Mouse (Mus musculus): ENCODE measurements around the gene Ssr2.

DNA sequence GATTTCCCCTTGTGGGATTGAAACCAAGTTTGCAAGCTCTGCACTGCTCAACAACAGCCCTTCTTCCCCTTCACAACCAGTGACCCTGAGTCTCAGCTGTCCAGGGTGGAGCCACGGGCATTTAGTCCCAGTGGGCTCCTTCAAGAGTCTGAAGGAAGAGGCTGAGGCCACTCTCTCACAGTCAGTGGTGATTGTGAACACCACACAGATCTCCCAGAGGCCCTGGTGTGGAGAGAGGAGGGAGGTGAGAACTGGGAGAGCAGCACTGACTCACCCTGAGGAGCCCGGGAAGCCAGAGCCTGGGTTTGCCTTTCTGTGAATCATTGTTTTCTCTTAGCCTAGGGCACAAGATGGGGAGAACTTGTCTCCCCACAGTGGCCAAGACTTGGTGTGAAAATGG is 49.3 kb downstream of the Ssr2 start:
- no peak for TF ChIP-seq TAL1 (IDR thresholded peaks at IDR 0.05; ENCODE audit: low read length)
- no peak for TF ChIP-seq GATA1 (IDR thresholded peaks at IDR 0.05; ENCODE audit: low read length)
